Mouse (Mus musculus) thymus, adult 2 months (tissue): Measurements from ENCODE around the gene Abhd16b.

ENCODE experiments used
- CTCF ChIP-seq: fragments of 200-500 bp; IDR thresholded peaks from 2 replicates; pipeline ENCODE4 v1.5.1; 2012; ENCODE audit warnings: mild to moderate bottlenecking, control low read depth, low read length, moderate library complexity, borderline replicate concordance; ENCODE audit not compliant: control insufficient read depth, poor library complexity, insufficient read depth; ENCODE audit errors: extremely low read depth
- POLR2A ChIP-seq: fragments of 200-500 bp; IDR thresholded peaks from 2 replicates; pipeline ENCODE4 v1.6.1; 2012; ENCODE audit warnings: mild to moderate bottlenecking, low read length, control low read depth, moderate library complexity; ENCODE audit not compliant: control insufficient read depth, poor library complexity, insufficient read depth; ENCODE audit errors: extremely low read depth

- TF ChIP-seq CTCF, result no peak
- no peak for TF ChIP-seq POLR2A
Observed at GRCm38 (mm10) chr2:181529076-181529475, 36.1 kb downstream of the Abhd16b start.
